Mouse (Mus musculus) hindbrain, embryonic 11.5 days (tissue): Measurements from ENCODE around the gene Rasef. TPM values are rescaled to one million over a fixed set of nuclear protein-coding genes. Genes with fewer than 3 reads are reported as not detected.
A peak's percentile ranks its signal among the peaks of the same experiment; 100 is the strongest.

Experiments
- ATAC-seq: fragments of 200-750 bp; cut with Nextera tagmentation; 2 replicates; pipeline ENCODE4 v1.8.0; 2017; ENCODE audit warnings: mild to moderate bottlenecking, moderate TSS enrichment, moderate library complexity; ENCODE audit not compliant: low FRiP score
- DNase-seq: peaks from one replicate; pipeline ENCODE4 v3.0.0-alpha.2; 2015; ENCODE audit warnings: low spot score
- H3K27ac ChIP-seq: fragments of 300-500 bp; sonication (generic); 2 replicates; pipeline ENCODE4 v1.5.1; 2014; ENCODE audit warnings: mild to moderate bottlenecking, low read depth, low read length
- H3K27me3 ChIP-seq: fragments of 300-500 bp; sonication (generic); 2 replicates; pipeline ENCODE4 v1.6.1; 2014; ENCODE audit warnings: mild to moderate bottlenecking, low read length, moderate library complexity, mixed read lengths; ENCODE audit not compliant: control insufficient read depth, insufficient read depth
- H3K36me3 ChIP-seq: fragments of 300-500 bp; sonication (generic); 2 replicates; pipeline ENCODE4 v1.6.1; 2014; ENCODE audit warnings: mild to moderate bottlenecking, low read length, moderate library complexity, mixed read lengths; ENCODE audit not compliant: control insufficient read depth, insufficient read depth
- H3K4me1 ChIP-seq: fragments of 300-500 bp; sonication (generic); replicated peaks from 2 replicates; pipeline ENCODE4 v1.6.1; 2014; ENCODE audit warnings: low read length, mixed read lengths; ENCODE audit not compliant: control insufficient read depth, insufficient read depth
- H3K4me2 ChIP-seq: fragments of 300-500 bp; sonication (generic); replicated peaks from 2 replicates; pipeline ENCODE4 v1.6.1; 2014; ENCODE audit warnings: mild to moderate bottlenecking, low read depth, low read length
- H3K4me3 ChIP-seq: fragments of 300-500 bp; sonication (generic); 2 replicates; pipeline ENCODE4 v1.5.1; 2014; ENCODE audit warnings: low read depth, low read length
- H3K9ac ChIP-seq: fragments of 300-500 bp; sonication (generic); 2 replicates; pipeline ENCODE4 v1.6.1; 2014; ENCODE audit warnings: low read depth, low read length
- H3K9me3 ChIP-seq: fragments of 300-500 bp; sonication (generic); 2 replicates; pipeline ENCODE4 v1.6.1; 2016; ENCODE audit warnings: low read length; ENCODE audit not compliant: control insufficient read depth
- WGBS: fragments of 180-500 bp; shearing (Covaris S2); extraction: QIAGEN DNeasy Blood & Tissue Kit; methylation state at CpG from one replicate; pipeline ENCODE4 v1.1.7; 2014; 5-methylcytosine and 5-hydroxymethylcytosine counted together
- polyA plus RNA-seq: library from polyadenylated mRNA; unstranded; fragments of >200 nt; fragmentation: Nextera tagmentation; extraction: Ambion mirVana; gene quantifications from 2 replicates; pipeline ENCODE4 v1.2.1, GENCODE M21; 2014

The Rasef gene
- polyA plus RNA-seq, result 0.59 and 0.78 TPM in 2 replicates

- peak within 1 kb of the TSS; percentile 45 for H3K4me3 ChIP-seq
- H3K36me3 ChIP-seq, result no peaks in the 10 kb centered on the region
- DNase-seq (peak; percentile 60), ATAC-seq (peak; percentile 92)
- no peak within 1 kb of the TSS for H3K27ac ChIP-seq
- H3K4me2 ChIP-seq, result peak within 1 kb of the TSS; percentile 98
- no peaks in the 10 kb centered on the region for H3K9me3 ChIP-seq
- 0 out of 2 replicates have a peak, but pooled peaks cover 2% of the 10 kb centered on the region for H3K4me1 ChIP-seq
- WGBS, result 6% methylated on average over 87 of the region's 87 CpGs
- H3K9ac ChIP-seq, result peak within 1 kb of the TSS; percentile 49
- H3K27me3 ChIP-seq, result peaks cover 14% of the 10 kb centered on the region
These were observed at the start of gene Rasef for GRCm38 (mm10) chr4:73790260-73791185. TSS of gene Rasef (minus strand) at chr4:73790994.

GRCm38 (mm10) chr4:73826587-73826986 lies 35.8 kb upstream of the Rasef start:
- Histone ChIP-seq H3K27me3 (no peaks in the 10 kb centered on the region), H3K4me2 (no peak overlapping the region), H3K9ac (no peak overlapping the region), H3K9me3 (no peaks in the 10 kb centered on the region), H3K36me3 (no peaks in the 10 kb centered on the region), H3K27ac (no peak overlapping the region), H3K4me3 (no peak overlapping the region), H3K4me1 (no peaks in the 10 kb centered on the region)
- 83% methylated on average over 3 of the region's 3 CpGs for WGBS
- DNase-seq (no peak), ATAC-seq (no peak)

- no peak; the same call in 1 of the 2 replicates for ATAC-seq
- WGBS, result 46% methylated on average over 3 of the region's 3 CpGs
- Histone ChIP-seq H3K4me3 (peak overlapping the region; percentile 45), H3K9me3 (no peaks in the 10 kb centered on the region), H3K9ac (peak overlapping the region; percentile 49; the same call in 1 of the 2 replicates), H3K36me3 (no peaks in the 10 kb centered on the region), H3K4me2 (peak overlapping the region; percentile 98), H3K27ac (no peak overlapping the region), H3K4me1 (0 out of 2 replicates have a peak, but pooled peaks cover 2% of the 10 kb centered on the region), H3K27me3 (peaks cover 14% of the 10 kb centered on the region)
- DNase-seq, result no peak
These were observed 369 bp upstream of the Rasef start for GRCm38 (mm10) chr4:73791186-73791540.

- no peak overlapping the region for H3K27ac ChIP-seq
- 52% methylated on average over 6 of the region's 6 CpGs for WGBS
- H3K27me3 ChIP-seq, result peaks cover 14% of the 10 kb centered on the region
- ATAC-seq (no peak), DNase-seq (no peak)
- no peaks in the 10 kb centered on the region for H3K36me3 ChIP-seq
- no peak overlapping the region for H3K9ac ChIP-seq
- H3K4me2 ChIP-seq, result no peak overlapping the region
- 0 out of 2 replicates have a peak, but pooled peaks cover 2% of the 10 kb centered on the region for H3K4me1 ChIP-seq
- H3K4me3 ChIP-seq, result no peak overlapping the region
- H3K9me3 ChIP-seq, result no peaks in the 10 kb centered on the region
These were observed 1.3 kb downstream of the Rasef start for GRCm38 (mm10) chr4:73789534-73789933.

GRCm38 (mm10) chr4:73788076-73788730 lies 2.6 kb downstream of the Rasef start:
- Histone ChIP-seq H3K36me3 (no peaks in the 10 kb centered on the region), H3K9ac (no peak overlapping the region), H3K4me3 (no peak overlapping the region), H3K4me2 (no peak overlapping the region), H3K4me1 (0 out of 2 replicates have a peak, but pooled peaks cover 2% of the 10 kb centered on the region), H3K9me3 (no peaks in the 10 kb centered on the region), H3K27me3 (peaks cover 14% of the 10 kb centered on the region), H3K27ac (no peak overlapping the region)
- WGBS, result 93% methylated on average over 7 of the region's 7 CpGs
- ATAC-seq (no peak), DNase-seq (no peak)

GRCm38 (mm10) chr4:73784147-73784546 lies 6.6 kb downstream of the Rasef start:
- no peaks in the 10 kb centered on the region for H3K9me3 ChIP-seq
- WGBS, result 82% methylated on average over 1 of the region's 1 CpGs
- no peaks in the 10 kb centered on the region for H3K27me3 ChIP-seq
- no peak overlapping the region for H3K9ac ChIP-seq
- H3K36me3 ChIP-seq, result no peaks in the 10 kb centered on the region
- no peaks in the 10 kb centered on the region for H3K4me1 ChIP-seq
- H3K4me2 ChIP-seq, result no peak overlapping the region
- H3K27ac ChIP-seq, result no peak overlapping the region
- no peak overlapping the region for H3K4me3 ChIP-seq
- ATAC-seq (no peak), DNase-seq (no peak)

GRCm38 (mm10) chr4:73781061-73781460 lies 9.7 kb downstream of the Rasef start:
- H3K9ac ChIP-seq, result no peak overlapping the region
- no peaks in the 10 kb centered on the region for H3K36me3 ChIP-seq
- 84% methylated on average over 3 of the region's 3 CpGs for WGBS
- H3K4me3 ChIP-seq, result no peak overlapping the region
- H3K4me2 ChIP-seq, result no peak overlapping the region
- ATAC-seq (no peak), DNase-seq (no peak)
- H3K4me1 ChIP-seq, result no peaks in the 10 kb centered on the region
- H3K9me3 ChIP-seq, result no peaks in the 10 kb centered on the region
- no peaks in the 10 kb centered on the region for H3K27me3 ChIP-seq
- H3K27ac ChIP-seq, result no peak overlapping the region

GRCm38 (mm10) chr4:73775266-73775665 lies 15.5 kb downstream of the Rasef start:
- Histone ChIP-seq H3K9ac (no peak overlapping the region), H3K4me1 (no peaks in the 10 kb centered on the region), H3K27me3 (no peaks in the 10 kb centered on the region), H3K9me3 (no peaks in the 10 kb centered on the region), H3K36me3 (no peaks in the 10 kb centered on the region), H3K27ac (no peak overlapping the region), H3K4me2 (no peak overlapping the region), H3K4me3 (no peak overlapping the region)
- 92% methylated on average over 2 of the region's 2 CpGs for WGBS
- ATAC-seq (no peak), DNase-seq (no peak)
